Mouse (Mus musculus) ES-Bruce4 (cell line): ENCODE results near the gene Maats1.

ENCODE experiments used
- EP300 ChIP-seq: IDR thresholded peaks from 2 replicates; pipeline ENCODE4 v1.6.1; 2011; ENCODE audit warnings: low read depth, low read length; ENCODE audit not compliant: insufficient read depth
- POLR2A ChIP-seq: IDR thresholded peaks from one replicate; pipeline ENCODE4 v1.8.1; 2011; ENCODE audit warnings: low read length; ENCODE audit not compliant: insufficient read depth

DNA sequence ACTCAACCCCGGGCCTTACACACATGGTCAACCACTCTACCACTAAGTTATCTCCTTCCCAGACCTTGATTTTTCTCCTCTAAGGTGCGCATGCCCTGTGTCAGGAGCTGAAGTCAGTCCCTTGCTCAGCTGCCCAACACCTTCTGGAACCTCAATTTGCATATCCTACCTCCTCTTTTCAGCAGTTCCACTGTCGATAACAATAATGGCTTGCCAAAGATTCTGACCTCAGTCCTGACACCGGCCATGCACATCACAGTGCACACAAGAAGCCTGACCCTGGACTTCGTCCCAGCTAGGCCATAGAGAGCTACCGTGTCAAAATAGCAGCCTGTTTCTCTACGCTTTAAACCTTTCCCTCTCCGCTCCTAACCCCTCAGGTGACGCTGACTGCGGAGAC lies 31.5 kb upstream of the Maats1 start:
- no peak for TF ChIP-seq EP300
- no peak for TF ChIP-seq POLR2A
